Mouse (Mus musculus): ENCODE results near the gene Aif1l. TPM values are rescaled to one million over a fixed set of nuclear protein-coding genes. Genes with fewer than 3 reads are reported as not detected.

Aif1l gene
- polyA plus RNA-seq, 1 experiment = 0.47 TPM

GRCm38 (mm10) chr2:31934551-31934950 is 15.4 kb upstream of the Aif1l start:
- H3K4me3 ChIP-seq (ENCODE audit: low read depth, low read length) = no peak overlapping the region

DNA sequence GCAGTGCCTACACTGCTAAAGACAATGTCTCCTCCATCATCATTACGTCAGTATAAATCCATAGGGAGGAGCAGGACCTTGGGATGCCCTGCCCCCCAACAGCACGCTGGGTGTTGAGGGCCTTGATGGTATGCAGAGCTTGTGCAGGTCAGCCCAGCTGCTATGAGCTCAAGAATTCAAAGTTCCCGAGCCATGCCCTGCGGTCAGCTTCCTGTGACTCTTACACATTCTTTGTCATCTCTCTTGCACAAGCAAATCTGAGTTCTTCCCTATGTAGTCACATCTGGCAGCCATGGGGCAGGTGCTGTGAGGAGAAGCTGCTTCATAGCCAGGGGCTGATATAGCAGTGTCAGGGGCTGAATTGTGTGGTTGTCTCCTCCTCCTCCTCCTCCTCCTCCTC is 14.9 kb upstream of the Aif1l start:
- no peak for TF ChIP-seq POLR2A (IDR thresholded peaks at IDR 0.05; ENCODE audit: low read depth, low read length)
- no peak for TF ChIP-seq CTCF (IDR thresholded peaks at IDR 0.05; ENCODE audit: extremely low read depth, insufficient read length, insufficient replicate concordance, low read depth, low read length)
- 32% methylated on average over 4 of the region's 4 CpGs for WGBS
- Histone ChIP-seq H3K4me1 (ENCODE audit: control insufficient read depth, insufficient read depth, insufficient read length, low read length) (no peaks in the 10 kb centered on the region), H3K36me3 (ENCODE audit: control insufficient read depth, insufficient read depth, low read length) (no peaks in the 10 kb centered on the region), H3K27ac (ENCODE audit: insufficient read depth, low read depth, low read length) (no peak overlapping the region), H3K27me3 (ENCODE audit: control insufficient read depth, insufficient read depth, low read length) (no peaks in the 10 kb centered on the region), H3K4me3 (ENCODE audit: low read depth, low read length) (no peak overlapping the region)

More at GRCm38 (mm10) chr2:31934551-31934950, 15.4 kb upstream of the Aif1l start:
- 62% methylated on average over 4 of the region's 4 CpGs for WGBS
- H3K4me1 ChIP-seq (ENCODE audit: control insufficient read depth, insufficient read depth, insufficient read length, low read length) = no peaks in the 10 kb centered on the region
- TF ChIP-seq CTCF (IDR thresholded peaks at IDR 0.05; ENCODE audit: extremely low read depth, insufficient read length, insufficient replicate concordance, low read depth, low read length) = no peak
- no peak for TF ChIP-seq POLR2A (IDR thresholded peaks at IDR 0.05; ENCODE audit: low read depth, low read length)
- no peaks in the 10 kb centered on the region for H3K36me3 ChIP-seq (ENCODE audit: control insufficient read depth, insufficient read depth, low read length)
- no peaks in the 10 kb centered on the region for H3K27me3 ChIP-seq (ENCODE audit: control insufficient read depth, insufficient read depth, low read length)
- no peak overlapping the region for H3K27ac ChIP-seq (ENCODE audit: insufficient read depth, low read depth, low read length)

GRCm38 (mm10) chr2:31938298-31938697 is 11.6 kb upstream of the Aif1l start:
- no peak for TF ChIP-seq CTCF (IDR thresholded peaks at IDR 0.05; ENCODE audit: extremely low read depth, insufficient read length, insufficient replicate concordance, low read depth, low read length)
- TF ChIP-seq POLR2A (IDR thresholded peaks at IDR 0.05; ENCODE audit: low read depth, low read length) = no peak
- H3K27me3 ChIP-seq (ENCODE audit: control insufficient read depth, insufficient read depth, low read length) = no peaks in the 10 kb centered on the region
- WGBS = 59% methylated on average over 1 of the region's 1 CpGs
- H3K36me3 ChIP-seq (ENCODE audit: control insufficient read depth, insufficient read depth, low read length) = no peaks in the 10 kb centered on the region
- H3K4me3 ChIP-seq (ENCODE audit: low read depth, low read length) = no peak overlapping the region
- H3K4me1 ChIP-seq (ENCODE audit: control insufficient read depth, insufficient read depth, insufficient read length, low read length) = no peaks in the 10 kb centered on the region
- no peak overlapping the region for H3K27ac ChIP-seq (ENCODE audit: insufficient read depth, low read depth, low read length)

- WGBS = 42% methylated on average over 4 of the region's 4 CpGs
- Histone ChIP-seq H3K4me3 (ENCODE audit: low read depth, low read length) (no peak overlapping the region), H3K27ac (ENCODE audit: insufficient read depth, low read depth, low read length) (no peak overlapping the region), H3K36me3 (ENCODE audit: control insufficient read depth, insufficient read depth, low read length) (no peaks in the 10 kb centered on the region), H3K27me3 (ENCODE audit: control insufficient read depth, insufficient read depth, low read length) (no peaks in the 10 kb centered on the region), H3K4me1 (ENCODE audit: control insufficient read depth, insufficient read depth, insufficient read length, low read length) (no peaks in the 10 kb centered on the region)
- TF ChIP-seq CTCF (IDR thresholded peaks at IDR 0.05; ENCODE audit: extremely low read depth, insufficient read length, insufficient replicate concordance, low read depth, low read length) = no peak
- no peak for TF ChIP-seq POLR2A (IDR thresholded peaks at IDR 0.05; ENCODE audit: low read depth, low read length)
Observed at GRCm38 (mm10) chr2:31943011-31943410, 6.9 kb upstream of the Aif1l start.

DNA sequence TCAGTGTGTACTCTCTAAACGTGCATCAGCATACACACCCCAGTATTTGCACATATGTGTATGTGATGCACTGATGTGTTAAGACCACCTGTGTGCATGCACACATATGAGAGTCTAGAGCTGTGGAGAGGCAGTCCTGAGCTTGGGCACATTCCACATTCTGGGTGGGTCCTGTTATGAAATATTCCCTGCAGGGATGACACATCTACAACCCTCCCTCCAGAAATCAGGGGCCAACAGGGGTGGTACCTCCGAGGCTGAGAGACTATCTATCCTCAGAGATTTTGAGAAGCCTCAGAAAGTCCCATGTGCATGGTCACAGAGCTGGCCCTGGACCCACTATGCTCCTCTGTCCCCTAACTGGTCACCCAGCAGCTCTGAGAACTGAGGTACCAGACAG is 4.4 kb upstream of the Aif1l start:
- peaks cover 7% of the 10 kb centered on the region for H3K27me3 ChIP-seq (ENCODE audit: control insufficient read depth, insufficient read depth, low read length)
- no peak overlapping the region for H3K4me3 ChIP-seq (ENCODE audit: low read depth, low read length)
- H3K36me3 ChIP-seq (ENCODE audit: control insufficient read depth, insufficient read depth, low read length) = no peaks in the 10 kb centered on the region
- peaks cover 5% of the 10 kb centered on the region; the same call in 1 of the 2 replicates for H3K4me1 ChIP-seq (ENCODE audit: control insufficient read depth, insufficient read depth, insufficient read length, low read length)
- whole genome bisulfite sequencing = 58% methylated on average over 2 of the region's 2 CpGs
- TF ChIP-seq POLR2A (IDR thresholded peaks at IDR 0.05; ENCODE audit: low read depth, low read length) (no peak), CTCF (IDR thresholded peaks at IDR 0.05; ENCODE audit: extremely low read depth, insufficient read length, insufficient replicate concordance, low read depth, low read length) (no peak)
- H3K27ac ChIP-seq (ENCODE audit: insufficient read depth, low read depth, low read length) = no peak overlapping the region

DNA sequence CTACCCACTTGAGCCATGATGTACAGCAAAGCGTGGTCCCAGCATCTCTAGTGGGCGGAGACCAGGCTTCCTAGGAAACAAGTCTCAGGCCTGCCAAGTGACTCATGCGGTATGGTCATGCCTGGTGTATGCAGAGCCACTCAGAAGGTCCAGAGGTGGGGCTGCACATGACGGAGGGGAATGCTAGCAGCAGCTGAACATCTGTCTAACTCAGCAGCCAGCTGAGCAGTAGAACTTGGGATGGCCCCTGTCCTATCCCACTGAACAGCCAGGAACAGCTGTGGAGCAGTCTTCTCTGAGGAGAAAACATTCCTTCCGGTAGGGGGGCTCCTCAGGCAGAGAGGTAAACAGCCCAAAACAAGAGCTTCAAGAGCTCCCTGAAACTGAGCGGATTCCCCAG is 1.5 kb upstream of the Aif1l start:
- WGBS = 62% methylated on average over 6 of the region's 6 CpGs
- H3K4me1 ChIP-seq (ENCODE audit: control insufficient read depth, insufficient read depth, insufficient read length, low read length) = peaks cover 6% of the 10 kb centered on the region; the same call in 1 of the 2 replicates
- peaks cover 20% of the 10 kb centered on the region for H3K27me3 ChIP-seq (ENCODE audit: control insufficient read depth, insufficient read depth, low read length)
- H3K4me3 ChIP-seq (ENCODE audit: low read depth, low read length) = no peak overlapping the region
- H3K36me3 ChIP-seq (ENCODE audit: control insufficient read depth, insufficient read depth, low read length) = no peaks in the 10 kb centered on the region
- H3K27ac ChIP-seq (ENCODE audit: insufficient read depth, low read depth, low read length) = no peak overlapping the region
- TF ChIP-seq POLR2A (IDR thresholded peaks at IDR 0.05; ENCODE audit: low read depth, low read length) (no peak), CTCF (IDR thresholded peaks at IDR 0.05; ENCODE audit: extremely low read depth, insufficient read length, insufficient replicate concordance, low read depth, low read length) (no peak)

DNA sequence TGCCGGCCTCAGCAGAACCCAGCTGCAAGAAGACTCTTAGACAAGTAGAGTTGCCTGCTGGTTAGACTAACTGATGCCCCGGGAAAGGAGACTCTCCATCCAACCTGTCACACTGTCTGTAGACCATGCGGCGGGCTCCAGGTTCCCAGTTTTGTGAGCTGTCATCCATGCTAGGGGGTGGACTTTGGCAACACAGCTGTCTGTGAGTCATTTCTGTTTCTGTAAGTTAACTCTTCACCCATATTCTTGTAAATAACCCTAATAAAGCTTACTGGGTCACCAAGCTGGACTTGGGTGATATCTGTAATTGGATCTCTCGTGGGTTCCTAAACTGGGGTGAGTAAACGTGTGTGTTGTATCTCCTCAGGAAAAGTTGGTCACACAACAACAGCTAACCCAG is 1.1 kb upstream of the Aif1l start:
- WGBS = 45% methylated on average over 6 of the region's 6 CpGs
- TF ChIP-seq POLR2A (IDR thresholded peaks at IDR 0.05; ENCODE audit: low read depth, low read length) (no peak), CTCF (IDR thresholded peaks at IDR 0.05; ENCODE audit: extremely low read depth, insufficient read length, insufficient replicate concordance, low read depth, low read length) (no peak)
- H3K27ac ChIP-seq (ENCODE audit: insufficient read depth, low read depth, low read length) = no peak overlapping the region
- H3K36me3 ChIP-seq (ENCODE audit: control insufficient read depth, insufficient read depth, low read length) = no peaks in the 10 kb centered on the region
- H3K4me3 ChIP-seq (ENCODE audit: low read depth, low read length) = no peak overlapping the region
- H3K4me1 ChIP-seq (ENCODE audit: control insufficient read depth, insufficient read depth, insufficient read length, low read length) = peaks cover 6% of the 10 kb centered on the region; the same call in 1 of the 2 replicates
- H3K27me3 ChIP-seq (ENCODE audit: control insufficient read depth, insufficient read depth, low read length) = peaks cover 20% of the 10 kb centered on the region

Data from small intestine, adult 2 months (tissue).